Mouse (Mus musculus) MEL-GATA-1-ER (cell line): ENCODE results near the gene Stom.

ENCODE experiments used
- DNase-seq: peaks from one replicate; pipeline ENCODE4 v3.0.0-alpha.2; 2012; ENCODE audit warnings: low read depth; ENCODE audit errors: extremely low read depth

Stom gene

DNA sequence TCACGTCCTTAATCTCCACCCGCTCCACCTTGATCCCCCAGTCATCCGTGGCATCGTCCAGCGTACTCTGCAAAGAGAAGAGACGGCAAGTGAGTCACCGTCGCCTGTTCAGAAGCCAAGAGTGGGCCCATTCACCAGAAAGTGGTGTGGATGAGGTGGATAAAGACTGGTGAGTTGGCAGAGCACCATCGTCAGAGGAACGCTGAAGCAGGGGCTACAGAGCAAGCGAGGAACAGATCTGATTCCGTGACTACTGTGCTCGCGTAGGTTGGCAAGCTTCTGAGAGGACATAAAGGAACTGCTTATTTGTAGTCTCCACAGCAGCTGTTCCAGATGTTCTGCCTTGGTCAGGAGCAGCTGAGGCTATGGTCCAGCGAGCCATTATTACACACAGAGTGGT is 16.4 kb downstream of the Stom start:
- no peak for DNase-seq

DNA sequence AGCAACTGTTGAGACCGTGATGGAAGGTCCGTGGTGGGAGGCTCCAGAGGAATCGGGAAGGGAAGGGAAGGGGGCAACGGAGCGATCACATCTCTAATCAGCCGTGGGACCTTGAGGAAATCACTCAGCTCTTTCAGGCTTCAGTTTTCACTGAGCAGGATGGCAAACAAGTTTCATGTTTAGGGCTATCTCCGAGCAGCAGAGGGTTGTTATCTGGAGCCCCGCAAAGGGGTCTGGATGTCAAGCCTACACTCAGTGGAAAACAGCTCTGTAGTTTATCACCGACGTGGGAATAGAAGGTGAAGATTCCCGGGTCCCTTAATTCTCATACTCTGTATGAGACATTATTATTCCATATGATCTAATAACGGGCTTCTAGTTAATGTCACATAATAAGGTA is 18.4 kb downstream of the Stom start:
- no peak for DNase-seq

DNA sequence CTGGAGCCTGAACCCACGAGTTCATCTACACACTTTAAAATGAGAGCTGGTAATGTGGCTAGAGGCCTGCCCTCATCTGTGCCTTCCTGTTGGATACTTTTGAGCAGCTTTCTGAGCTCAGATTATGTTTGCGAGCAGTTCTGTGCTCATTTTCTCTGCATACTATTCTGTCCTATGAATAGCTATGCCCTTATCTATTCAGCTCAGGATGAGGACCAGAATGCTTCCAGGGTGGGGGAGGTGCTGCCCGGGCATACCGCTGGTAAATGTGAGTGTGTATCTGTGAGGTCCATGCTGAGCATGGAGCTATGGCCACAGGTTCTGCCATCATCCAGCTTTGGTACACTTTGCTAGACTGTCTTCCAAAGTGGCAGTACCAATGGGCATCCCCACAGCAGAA is 19.2 kb downstream of the Stom start:
- DNase-seq = no peak

DNA sequence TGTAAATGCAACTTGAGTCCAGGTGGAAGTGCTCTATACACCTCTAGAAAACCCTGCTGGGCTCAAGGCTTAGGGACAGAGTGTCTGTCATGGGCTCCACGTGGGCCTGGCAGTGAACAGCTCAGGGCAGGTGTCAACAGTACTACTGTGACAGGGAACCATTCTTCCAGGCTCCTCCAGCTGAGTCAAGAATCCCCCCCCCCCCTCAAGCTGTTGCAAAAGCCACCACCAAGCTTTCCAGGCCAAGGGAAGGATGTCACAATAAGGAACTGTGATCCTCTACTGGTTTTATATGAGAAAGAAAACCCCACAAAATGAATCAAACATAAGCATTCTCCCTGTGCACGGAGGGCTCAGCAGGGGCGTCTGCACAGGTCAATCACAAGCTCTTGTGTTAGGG is 22.5 kb downstream of the Stom start:
- no peak for DNase-seq

DNA sequence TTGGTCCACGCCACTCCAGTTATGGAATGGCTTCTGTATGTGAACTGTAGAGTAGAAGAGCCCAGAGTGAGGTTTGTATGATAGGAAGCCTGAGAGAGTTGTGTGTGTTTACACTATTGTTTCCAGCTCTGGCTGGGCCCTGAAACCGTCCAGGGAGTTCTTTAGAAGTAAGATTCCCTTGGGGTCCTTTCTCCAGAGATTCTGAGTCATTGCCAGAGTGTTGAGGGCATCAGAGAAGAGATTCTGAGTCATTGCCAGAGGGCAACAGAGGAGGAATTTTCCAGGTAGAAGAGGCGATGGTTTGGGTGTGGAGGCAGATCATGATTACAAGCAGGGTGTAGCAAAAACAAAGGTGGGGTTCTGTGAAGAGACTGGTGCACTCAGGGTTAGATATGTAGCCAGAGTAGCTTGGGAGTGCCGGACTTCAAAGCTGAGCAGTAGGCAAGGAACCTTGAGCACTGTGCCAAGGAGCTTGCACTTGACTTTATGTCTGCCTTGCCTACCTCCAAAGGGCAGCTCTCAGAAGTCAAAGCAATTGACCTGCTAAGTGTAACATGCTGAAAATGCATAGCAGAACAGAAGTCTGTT is 26.8 kb downstream of the Stom start:
- no peak for DNase-seq

DNA sequence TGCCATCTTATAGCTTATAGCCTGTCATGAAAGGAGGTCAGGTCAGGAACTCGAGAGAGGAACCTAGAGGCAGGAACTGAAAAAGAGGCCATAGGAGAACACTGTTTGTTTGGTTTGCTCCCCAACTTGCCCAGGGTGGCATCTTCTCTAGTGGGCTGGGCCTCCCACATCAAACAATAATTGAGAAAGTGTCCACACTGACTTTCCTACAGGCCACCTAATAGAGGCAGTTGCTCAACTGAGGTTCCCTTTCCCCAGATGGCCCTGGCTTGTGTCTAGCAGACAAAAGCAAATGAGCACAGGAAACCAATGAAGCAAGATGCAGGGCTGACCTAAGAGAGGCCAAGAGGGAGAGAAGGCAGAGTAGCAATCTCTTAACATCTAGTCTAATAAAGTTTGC is 28.6 kb downstream of the Stom start:
- no peak for DNase-seq

DNA sequence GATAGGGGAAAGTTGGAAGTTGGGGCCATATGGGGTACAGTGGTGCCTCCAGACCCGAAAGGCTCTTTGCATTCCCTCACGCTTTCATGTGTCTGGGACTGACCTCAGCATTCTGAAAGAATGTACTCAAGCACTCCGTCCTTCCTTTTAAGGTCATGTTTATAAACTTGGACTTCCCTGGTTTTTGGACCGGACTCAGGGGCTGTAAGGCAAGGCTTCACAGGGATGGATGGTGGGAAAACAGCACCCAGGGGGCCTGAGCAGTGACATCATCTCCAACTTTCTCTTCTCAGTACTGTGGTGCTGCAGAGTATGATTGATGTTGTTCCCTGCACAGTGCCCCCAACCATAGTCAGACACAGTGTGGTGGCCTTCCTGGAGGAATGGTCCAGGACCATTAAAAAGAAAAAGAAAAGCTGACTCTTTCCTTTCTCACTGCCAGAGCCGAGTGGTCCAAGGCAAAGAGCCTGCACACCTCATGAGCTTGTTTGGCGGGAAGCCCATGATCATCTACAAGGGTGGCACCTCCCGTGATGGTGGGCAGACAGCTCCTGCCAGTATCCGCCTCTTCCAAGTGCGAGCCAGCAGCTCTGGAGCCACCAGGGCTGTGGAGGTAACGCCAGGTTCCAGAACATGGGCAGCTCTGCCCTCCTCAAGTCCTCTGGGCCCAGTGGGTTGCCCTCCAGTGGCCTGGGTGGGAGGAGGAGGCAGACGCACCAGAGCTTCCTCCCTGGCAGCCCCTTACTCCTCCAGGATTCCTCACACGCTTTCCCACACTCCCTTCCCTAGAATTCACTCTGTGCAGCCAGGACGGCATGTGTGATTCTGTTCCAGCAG is 34.5 kb downstream of the Stom start:
- no peak for DNase-seq

DNA sequence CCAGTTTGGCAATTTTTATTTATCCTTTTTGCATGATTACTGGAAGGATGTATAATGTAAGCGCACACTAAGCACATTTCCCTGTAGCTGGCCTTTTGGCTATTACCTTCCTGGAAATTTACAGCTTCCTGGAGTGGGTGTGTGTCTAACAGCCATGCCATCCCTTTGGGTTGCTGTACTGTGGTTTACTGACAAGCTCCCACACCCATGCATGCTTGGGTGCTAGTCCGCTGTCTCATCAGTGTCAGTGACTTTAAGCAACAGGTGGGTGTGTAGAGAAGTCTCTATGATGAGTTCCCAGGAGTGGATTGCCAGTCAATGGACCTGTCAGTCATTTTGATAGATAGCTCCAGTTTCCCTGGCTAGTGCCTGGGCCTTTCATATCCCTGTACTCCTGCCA is 37.3 kb downstream of the Stom start:
- DNase-seq = no peak

DNA sequence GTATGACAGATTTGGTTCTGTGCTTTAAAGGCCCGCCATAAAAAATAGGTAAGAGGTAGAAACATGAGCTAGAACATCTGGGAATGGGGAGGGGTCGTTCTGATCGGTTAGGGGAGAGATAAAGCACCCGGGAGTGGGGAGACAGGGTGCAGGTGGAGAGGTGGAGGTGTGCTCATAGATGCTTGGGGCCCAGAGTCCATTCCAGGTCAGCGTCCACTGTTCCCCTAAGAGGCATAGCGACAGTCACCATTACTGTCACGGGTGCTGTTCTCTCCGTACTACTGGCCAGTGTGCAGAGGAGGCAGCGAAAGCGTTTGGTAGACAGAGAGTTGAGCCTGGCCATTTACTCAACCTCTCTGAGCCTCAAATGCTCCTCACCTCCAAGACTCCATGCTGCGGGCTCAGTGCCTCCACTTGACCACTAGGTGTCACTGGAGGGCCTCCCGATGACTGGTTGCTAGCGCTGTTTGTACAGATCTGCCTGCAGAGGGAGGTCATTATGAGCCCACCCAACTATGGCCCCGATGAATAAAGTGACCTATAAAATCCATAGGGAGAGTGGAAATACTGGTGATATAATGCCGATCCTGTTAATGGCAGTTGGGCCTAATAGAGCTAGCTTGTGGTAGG is 39.0 kb downstream of the Stom start:
- peak; percentile 41 for DNase-seq

DNA sequence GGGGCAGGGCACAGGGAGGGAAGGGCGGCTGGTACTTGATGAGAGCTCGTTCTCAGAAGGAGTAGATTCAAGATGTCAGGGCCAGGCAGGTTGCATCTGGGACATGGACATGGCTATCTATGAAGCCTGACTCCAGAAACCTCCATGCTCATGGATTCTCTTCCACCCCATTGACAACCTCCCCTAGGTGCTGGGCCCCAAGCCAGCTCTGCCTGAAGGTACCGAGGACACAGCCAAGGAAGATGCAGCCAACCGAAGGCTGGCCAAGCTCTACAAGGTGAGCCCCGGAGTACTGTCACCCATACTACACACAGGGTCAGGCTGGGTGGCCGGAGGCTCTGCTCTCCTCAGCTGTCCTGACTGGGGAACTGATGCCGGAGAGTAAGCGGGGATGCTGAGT is 43.5 kb downstream of the Stom start:
- no peak for DNase-seq

DNA sequence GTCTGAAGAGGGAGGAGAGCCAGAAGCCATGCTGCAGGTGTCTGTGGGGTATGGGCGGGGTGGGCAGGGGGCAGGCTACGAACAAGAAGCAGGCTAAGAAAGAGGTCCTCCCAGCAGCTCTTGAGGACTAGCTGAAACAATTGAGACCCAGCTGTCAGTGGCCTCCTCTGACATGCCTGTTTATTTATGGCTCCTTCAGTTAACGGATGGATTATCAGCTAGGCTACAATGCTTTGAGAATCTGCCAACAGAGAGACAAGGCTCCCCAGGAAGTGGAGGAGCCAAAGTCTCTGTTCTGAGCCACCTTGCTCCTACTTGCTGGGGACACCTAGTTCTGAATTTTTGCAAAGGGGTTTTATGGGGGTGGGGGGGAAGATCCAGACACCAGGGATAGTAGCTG is 44.1 kb downstream of the Stom start:
- no peak for DNase-seq

DNA sequence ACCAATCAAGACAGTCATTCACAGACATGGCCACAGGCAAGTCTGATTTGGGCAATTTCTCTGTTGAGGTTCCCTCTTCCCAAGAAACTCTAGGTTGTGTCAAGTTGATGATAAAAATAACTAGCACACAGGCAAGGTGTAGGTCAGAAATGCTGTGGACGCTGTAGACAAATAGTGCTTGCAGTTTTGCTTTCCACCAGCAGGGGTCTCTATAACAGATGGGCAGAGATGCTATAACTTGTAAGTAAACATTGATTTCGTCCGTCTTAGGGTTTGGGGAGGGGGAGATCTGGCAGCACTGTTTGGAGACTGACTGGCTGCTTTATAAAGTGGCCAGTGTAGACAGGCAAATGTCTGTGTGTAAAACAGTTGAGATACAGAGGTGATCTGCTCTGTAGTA is 44.9 kb downstream of the Stom start:
- peak; percentile 47 for DNase-seq

DNA sequence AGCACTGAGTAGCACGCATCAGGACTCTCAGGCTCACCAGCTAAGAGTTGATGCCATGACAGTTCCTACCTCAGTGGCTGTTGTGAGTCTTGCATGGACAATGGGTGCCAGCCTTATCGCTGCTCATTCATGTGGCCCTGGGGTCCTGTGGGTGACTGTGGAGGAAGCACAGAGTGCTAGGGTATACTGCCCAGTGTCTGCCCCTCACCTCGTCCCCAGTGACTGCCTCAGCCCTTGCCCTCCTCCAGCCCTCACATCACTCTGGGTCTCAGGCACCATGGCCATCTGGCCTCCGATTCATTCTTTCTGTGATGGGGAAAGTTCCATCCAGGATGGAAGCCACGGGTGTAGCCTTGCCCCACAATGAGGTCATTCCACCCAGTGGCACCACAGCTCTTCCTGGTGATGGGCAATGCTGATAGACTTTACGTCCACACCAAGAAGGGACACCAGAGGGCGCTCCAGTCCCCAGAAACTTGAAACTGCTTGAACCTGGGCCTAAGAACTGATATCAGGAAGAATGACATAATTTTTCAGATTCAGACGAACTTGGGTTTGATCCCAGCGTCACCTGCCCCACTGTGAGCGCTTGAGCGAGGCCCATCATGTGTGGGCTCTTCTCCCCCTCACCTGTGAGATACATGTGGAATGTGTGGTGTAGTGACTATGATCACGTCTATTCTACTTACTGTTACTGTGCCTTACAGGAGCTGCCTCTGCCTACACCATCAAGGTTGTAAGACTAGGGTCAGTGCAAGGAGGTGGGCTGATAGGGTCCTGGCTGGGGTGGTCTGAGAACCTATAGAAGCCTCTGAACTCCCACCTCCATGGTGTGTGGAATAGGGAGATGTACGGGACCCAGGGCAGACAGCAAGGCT is 47.8 kb downstream of the Stom start:
- peak; percentile 41 for DNase-seq

DNA sequence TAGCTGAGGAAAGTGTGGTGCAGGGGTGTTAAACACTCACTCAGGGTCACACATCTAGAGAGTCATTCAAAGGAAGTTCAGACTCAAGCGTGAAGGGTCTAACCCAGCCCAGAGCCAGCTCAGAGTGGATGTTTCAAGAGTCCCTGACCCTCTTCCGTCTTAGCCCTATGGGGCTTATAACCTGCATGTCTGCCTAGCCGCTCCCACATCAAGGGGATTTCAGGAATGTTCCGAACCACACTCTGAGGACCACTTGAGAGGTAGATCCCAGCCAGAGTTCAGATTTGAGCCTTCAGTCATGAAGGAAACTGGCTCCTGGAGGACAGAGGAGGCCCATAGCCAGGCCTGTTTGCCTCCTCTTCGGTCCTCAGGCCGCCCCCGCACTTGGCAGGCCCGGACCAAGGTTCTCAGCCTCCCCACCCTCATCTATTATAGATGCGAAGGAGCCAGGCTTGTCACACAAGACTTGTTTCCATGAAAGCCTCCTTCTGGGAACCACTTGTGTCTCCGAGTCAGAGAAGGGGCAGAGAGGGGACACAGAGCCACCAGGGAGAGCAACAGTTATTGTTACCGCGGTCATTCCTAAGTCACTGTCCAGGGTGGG is 49.7 kb downstream of the Stom start:
- DNase-seq = no peak

DNA sequence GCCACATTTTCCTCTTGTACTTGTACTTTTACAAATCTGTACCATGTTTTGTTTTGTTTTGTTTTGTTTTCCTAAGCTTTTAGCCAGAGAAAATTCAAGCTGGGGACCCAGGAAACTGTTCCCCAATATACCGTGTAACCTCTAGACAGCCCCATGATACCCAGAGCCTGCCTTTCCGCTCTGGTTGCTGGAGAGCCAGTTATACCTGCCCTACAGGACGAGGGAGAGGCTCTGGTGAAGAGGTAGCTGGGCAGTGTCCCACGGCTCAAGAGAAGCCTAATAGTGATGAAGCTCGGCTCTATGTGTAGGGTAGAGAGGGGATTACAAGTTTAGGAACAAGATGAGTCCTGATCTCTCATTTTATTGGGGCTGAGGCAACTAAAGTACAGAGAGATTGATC is 51.6 kb downstream of the Stom start:
- DNase-seq = no peak

DNA sequence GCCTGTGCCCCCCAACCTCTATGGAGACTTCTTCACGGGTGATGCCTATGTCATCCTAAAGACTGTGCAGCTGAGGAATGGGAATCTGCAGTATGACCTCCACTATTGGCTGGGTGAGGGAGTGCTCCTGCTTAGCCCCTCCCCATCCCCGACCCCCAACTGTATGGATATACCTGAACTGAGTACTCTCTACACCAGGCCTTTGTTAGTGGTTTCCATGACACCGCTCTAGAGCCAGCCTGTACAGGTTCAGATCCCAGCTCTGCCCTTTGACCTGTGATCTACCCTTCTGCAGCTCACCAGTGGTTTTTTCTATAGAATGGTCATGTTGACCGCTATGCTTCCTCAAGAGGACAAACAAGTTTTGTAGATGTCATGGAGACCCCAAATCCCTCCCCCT is 52.8 kb downstream of the Stom start:
- no peak for DNase-seq

DNA sequence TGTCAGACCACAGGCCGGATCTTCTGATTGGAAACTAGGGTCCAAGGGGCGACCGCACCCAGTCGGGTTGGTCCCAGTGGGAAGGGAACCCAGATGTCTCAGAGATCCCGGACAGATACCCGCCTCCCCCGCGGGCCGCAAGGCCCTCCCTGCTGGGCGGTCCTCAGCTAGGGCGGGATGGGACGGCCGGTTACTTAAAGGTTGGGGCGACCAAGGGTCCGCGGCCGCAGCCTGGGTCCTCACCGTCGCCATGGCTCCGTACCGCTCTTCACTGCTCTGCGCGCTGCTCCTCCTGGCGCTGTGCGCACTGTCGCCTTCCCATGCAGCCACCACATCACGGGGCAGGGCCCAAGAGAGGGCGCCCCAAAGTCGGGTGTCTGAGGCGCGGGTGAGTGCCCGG is 54.6 kb downstream of the Stom start:
- no peak for DNase-seq

DNA sequence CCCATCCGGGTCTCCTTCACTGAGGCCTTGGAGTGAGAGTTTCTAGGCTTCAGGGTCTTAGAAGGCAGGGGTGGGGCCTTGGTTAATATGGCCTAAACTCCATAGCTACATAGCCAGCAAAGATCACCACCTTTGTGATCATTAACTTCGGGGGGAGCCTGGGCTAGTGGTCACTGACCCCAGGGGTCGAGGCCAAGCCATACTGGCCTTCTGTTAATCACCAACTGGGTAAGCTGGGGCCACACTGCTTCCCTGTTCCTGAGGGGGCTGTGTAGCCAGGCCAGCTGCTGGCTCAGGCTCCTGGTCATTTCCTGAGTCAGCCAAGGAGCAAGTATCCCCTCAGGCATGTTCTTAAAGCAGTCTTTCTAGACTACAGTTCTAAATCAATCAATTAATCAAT is 56.8 kb downstream of the Stom start:
- no peak for DNase-seq

DNA sequence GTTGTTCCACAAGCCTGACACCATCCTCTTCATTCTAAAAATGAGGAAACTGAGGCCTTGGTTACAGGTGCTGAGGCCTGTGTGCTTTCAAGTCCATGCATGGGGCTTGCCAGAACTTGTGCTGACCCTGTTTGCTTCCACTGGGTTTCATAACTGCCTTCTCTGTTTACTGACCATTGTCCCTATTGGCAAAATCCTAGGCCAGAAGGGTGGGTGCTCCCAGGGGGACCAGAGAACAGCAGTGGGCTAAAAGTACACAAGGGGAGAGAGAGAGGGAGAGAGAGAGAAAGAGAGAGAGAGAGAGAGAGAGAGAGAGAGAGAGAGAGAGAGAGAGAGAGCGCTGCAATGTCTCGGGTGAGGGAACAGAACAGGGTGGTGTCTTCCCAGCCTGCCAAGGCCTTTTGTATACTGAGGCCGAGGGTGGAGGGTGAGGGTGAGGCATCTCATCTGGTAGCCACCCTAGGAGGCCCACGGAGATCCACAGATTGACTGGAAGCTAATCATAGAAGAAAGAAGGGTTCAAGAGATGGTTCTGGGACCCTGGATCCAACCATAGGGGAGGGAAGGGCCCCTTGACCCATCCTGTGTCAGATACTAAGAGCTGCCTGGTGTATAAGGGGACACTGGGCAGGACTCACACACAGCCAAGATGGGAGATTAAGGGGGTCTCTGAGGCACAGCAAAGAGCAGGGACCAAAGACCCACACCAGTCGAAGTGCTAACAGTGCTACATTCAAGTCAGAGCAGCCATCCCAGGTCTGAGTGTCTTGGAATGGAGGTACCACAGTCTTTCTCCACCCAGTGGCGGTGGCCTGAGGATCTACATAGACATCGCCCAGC is 58.2 kb downstream of the Stom start:
- no peak for DNase-seq

DNA sequence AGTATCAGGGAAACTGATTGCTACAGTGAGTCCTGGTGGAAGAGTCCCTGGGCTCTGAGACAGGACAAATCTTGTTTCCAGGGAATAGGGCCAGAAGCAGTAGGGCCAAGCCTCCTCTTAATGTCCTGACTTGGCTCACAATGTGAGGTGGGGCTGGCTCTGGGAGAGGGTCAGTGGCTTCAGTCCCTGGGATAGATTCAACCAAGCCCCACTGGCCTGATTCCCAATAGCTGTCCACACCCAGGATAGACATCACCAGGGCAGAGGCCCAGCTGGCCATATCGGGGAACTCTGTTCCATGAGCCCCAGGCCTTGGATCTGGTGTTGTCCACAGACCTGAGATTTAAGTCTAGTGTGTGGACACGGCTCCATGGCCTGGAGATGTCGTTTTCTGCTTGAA is 59.1 kb downstream of the Stom start:
- DNase-seq = no peak

DNA sequence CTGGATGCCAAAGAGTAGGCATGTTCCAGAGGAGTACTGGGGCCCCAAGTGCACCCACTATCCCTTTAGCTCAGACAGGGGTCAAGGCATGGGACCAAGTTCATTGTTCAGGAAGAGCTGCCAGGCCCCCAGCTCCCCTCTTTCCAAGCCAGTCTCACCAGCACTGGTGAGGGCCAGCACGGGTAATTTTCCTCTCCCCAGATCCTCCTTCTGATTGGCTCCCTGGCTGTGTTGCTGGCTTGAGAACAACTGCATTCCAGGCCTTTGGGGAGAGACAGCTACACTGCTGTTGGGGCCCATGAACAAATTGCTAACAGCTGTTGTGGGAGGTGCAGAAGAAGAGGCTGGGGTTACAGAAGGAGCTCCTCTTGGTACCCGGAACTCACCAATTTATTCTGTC is 63.2 kb downstream of the Stom start:
- DNase-seq = no peak
